Mouse (Mus musculus) ES-Bruce4 (cell line): ENCODE measurements at regions not wholly inside any gene's neighbourhood (a gene's known extent, or its start where the extent isn't known, plus 50 kb on each side); places are given as distances from the start of the nearest gene placed in this dataset.

ENCODE experiments used
- CTCF ChIP-seq: IDR thresholded peaks from one replicate; pipeline ENCODE4 v1.8.1; 2011; ENCODE audit warnings: low read depth, low read length
- POLR2A ChIP-seq: IDR thresholded peaks from one replicate; pipeline ENCODE4 v1.8.1; 2011; ENCODE audit warnings: low read length; ENCODE audit not compliant: insufficient read depth

GRCm38 (mm10) chr11:84719781-84720180 is 99.5 kb downstream of the Mrm1 start:
- TF ChIP-seq CTCF (no peak), POLR2A (no peak)
